In genomic region chr17:88325910-88326739, GRCm38 (mm10) we compare ENCODE assay signal across 9 mouse cellular contexts.
DNase-seq lines count a peak whose midpoint lies in the region; ATAC-seq lines count a peak whose summit lies in the region.
"Had no signal": no experiment of that assay in that cellular context is flagged by ENCODE, and none has a peak within 500 bp of the region (broad histone marks: within the 10 kb centered on the region; RNA-seq: fewer than 3 reads in every experiment).

No protein-coding gene starts in this region.

- peaks cover 31% of the 10 kb centered on the region for H3K27me3 ChIP-seq in forebrain, embryonic 13.5 days
- H3K27me3 ChIP-seq in midbrain, embryonic 13.5 days = peaks cover 65% of the 10 kb centered on the region
- H3K27me3 ChIP-seq: embryonic facial prominence, embryonic 15.5 days had no signal

- H3K9ac ChIP-seq in forebrain, embryonic 13.5 days = peak overlapping the region; percentile 21; the same call in 1 of the 2 replicates
- 0 out of 2 replicates have a peak overlapping the region, but pooled peaks have one; percentile 5 for H3K9ac ChIP-seq in midbrain, embryonic 13.5 days (replicated peaks)
- H3K9ac ChIP-seq: embryonic facial prominence, embryonic 15.5 days had no signal

- H3K4me3 ChIP-seq in forebrain, embryonic 13.5 days = no peak overlapping the region
- no peak overlapping the region for H3K4me3 ChIP-seq in midbrain, embryonic 13.5 days (replicated peaks)
- H3K4me3 ChIP-seq: embryonic facial prominence, embryonic 15.5 days had no signal

- H3K4me1 ChIP-seq in forebrain, embryonic 13.5 days = peaks cover 22% of the 10 kb centered on the region
- peaks cover 36% of the 10 kb centered on the region for H3K4me1 ChIP-seq in midbrain, embryonic 13.5 days (replicated peaks)

- peak overlapping the region; percentile 25; the same call in 1 of the 2 replicates for H3K27ac ChIP-seq in forebrain, embryonic 13.5 days
- H3K27ac ChIP-seq in midbrain, embryonic 13.5 days = peak overlapping the region; percentile 51
- H3K27ac ChIP-seq: embryonic facial prominence, embryonic 15.5 days had no signal

- H3K4me2 ChIP-seq in forebrain, embryonic 13.5 days = peak overlapping the region; percentile 12
- peak overlapping the region; percentile 12 for H3K4me2 ChIP-seq in midbrain, embryonic 13.5 days (replicated peaks)
- H3K4me2 ChIP-seq: embryonic facial prominence, embryonic 15.5 days had no signal

- peak; percentile 57 for ATAC-seq in forebrain, embryonic 13.5 days
- ATAC-seq in midbrain, embryonic 13.5 days = peak; percentile 89
- no peak for ATAC-seq in megakaryocyte, adult 5-6 weeks (ENCODE audit: poor library complexity, severe bottlenecking)

- H3K9me3 ChIP-seq in forebrain, embryonic 13.5 days (replicated peaks) = no peaks in the 10 kb centered on the region
- H3K9me3 ChIP-seq in midbrain, embryonic 13.5 days = no peaks in the 10 kb centered on the region
- H3K9me3 ChIP-seq: embryonic facial prominence, embryonic 15.5 days had no signal

- DNase-seq in frontal cortex, adult 2 months (ENCODE audit: extremely low spot score in 1 of 2, low spot score in 1 of 2) = peak; percentile 36 to 38
- DNase-seq in frontal cortex, postnatal 14 days (ENCODE audit: low spot score in 2 of 2) = no peak
- peak; percentile 37 for DNase-seq in kidney, postnatal 14 days
- DNase-seq in cerebellum, adult 18-20 months = no peak
- no peak for DNase-seq in spleen, postnatal 4 days (ENCODE audit: low spot score in 2 of 2)

- no peaks in the 10 kb centered on the region for H3K36me3 ChIP-seq in forebrain, embryonic 13.5 days (ENCODE audit: poor library complexity, severe bottlenecking)
- H3K36me3 ChIP-seq in midbrain, embryonic 13.5 days = no peaks in the 10 kb centered on the region
- H3K36me3 ChIP-seq: embryonic facial prominence, embryonic 15.5 days had no signal

- 3% methylated on average over 12 of the region's 12 CpGs for WGBS in forebrain, embryonic 13.5 days
- WGBS in midbrain, embryonic 13.5 days = 6% methylated on average over 12 of the region's 12 CpGs

Comparison
In these comparisons a context has a peak if more than half of its experiments do, and no peak if none do; other contexts are left out.
1. DNase-seq: peak in frontal cortex, adult 2 months (2 of 2) and kidney, postnatal 14 days (single experiment); none in frontal cortex, postnatal 14 days (0 of 2), cerebellum, adult 18-20 months (0 of 2) and spleen, postnatal 4 days (0 of 2).